Mouse (Mus musculus) erythroblast, embryonic 14.5 days (primary cell): Measurements from ENCODE around the gene Gm49322.

Source experiments
- GATA1 ChIP-seq: IDR thresholded peaks from 2 replicates; pipeline ENCODE4 v1.6.1; 2012; ENCODE audit warnings: low read length, inconsistent platforms, mixed read lengths
- TAL1 ChIP-seq: IDR thresholded peaks from 3 replicates; pipeline ENCODE4 v1.6.1; 2012; ENCODE audit warnings: low read length, inconsistent platforms, mixed read lengths

DNA sequence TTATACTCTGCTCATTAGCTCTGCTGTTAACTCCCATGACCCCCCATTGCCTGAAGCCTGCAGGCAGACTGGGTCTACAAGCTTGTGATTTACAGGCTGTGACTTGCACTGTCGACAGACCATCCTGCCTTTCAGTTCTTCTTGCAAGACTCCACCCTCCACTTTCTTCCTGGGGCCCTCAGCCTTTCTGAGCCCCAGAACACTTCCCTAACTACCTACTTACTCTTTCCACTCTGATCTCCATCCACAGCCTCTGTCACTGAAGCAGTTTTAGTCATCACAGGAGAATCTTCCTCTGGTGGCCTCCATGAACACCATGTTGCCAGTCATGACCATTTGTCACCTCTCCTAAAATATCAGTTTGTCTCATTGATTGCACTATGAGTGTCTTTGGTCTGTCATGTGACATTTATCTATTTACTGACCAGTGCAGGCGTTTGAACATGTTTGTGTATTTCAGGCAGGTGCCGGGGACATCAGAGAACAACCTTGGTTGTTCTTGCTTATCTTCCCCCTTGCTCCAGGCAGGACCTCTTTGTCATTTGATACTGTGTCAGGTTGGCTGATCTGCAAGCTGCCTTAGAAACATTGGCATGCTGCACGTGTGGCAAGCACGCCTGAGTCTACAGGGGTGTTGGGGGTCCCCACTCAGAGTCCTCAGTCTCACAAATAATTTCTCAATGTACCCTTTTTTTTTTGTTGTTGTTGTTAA is 57.8 kb downstream of the Gm49322 start:
- TF ChIP-seq TAL1 (no peak), GATA1 (no peak)
